Mouse (Mus musculus): Measurements from ENCODE around the gene Klk10. TPM values are rescaled to one million over a fixed set of nuclear protein-coding genes. Genes with fewer than 3 reads are reported as not detected.

The Klk10 gene
- polyA plus RNA-seq (2014; fragmentation: Nextera tagmentation; extraction: Ambion mirVana): not detected in 2 replicates

GRCm38 (mm10) chr7:43780746-43781145 lies at the start of gene Klk10:
Gene Klk10, plus strand, starts transcription at chr7:43781035.
- ATAC-seq (ENCODE audit: insufficient read depth, low FRiP score, low TSS enrichment) (no peak), DNase-seq (ENCODE audit: low spot score) (no peak)
- no peak within 1 kb of the TSS for H3K9ac ChIP-seq (ENCODE audit: low read length)
- H3K4me1 ChIP-seq (ENCODE audit: control insufficient read depth, insufficient read depth, low read length): no peaks in the 10 kb centered on the region
- H3K27me3 ChIP-seq (ENCODE audit: control insufficient read depth, insufficient read depth, low read length): no peaks in the 10 kb centered on the region
- H3K36me3 ChIP-seq (ENCODE audit: control insufficient read depth, insufficient read depth, low read length): no peaks in the 10 kb centered on the region
- H3K27ac ChIP-seq (ENCODE audit: low read depth, low read length): no peak within 1 kb of the TSS
- H3K4me3 ChIP-seq (ENCODE audit: low read depth, low read length): no peak within 1 kb of the TSS
- no peaks in the 10 kb centered on the region for H3K9me3 ChIP-seq (ENCODE audit: control insufficient read depth, low read length)
- 38% methylated on average over 5 of the region's 5 CpGs for WGBS
- H3K4me2 ChIP-seq (ENCODE audit: low read depth): no peak within 1 kb of the TSS

GRCm38 (mm10) chr7:43747788-43748187 lies 33.0 kb upstream of the Klk10 start:
- H3K36me3 ChIP-seq (ENCODE audit: control insufficient read depth, insufficient read depth, low read length): no peaks in the 10 kb centered on the region
- H3K4me2 ChIP-seq (ENCODE audit: low read depth): no peak overlapping the region
- no peak overlapping the region for H3K4me3 ChIP-seq (ENCODE audit: low read depth, low read length)
- no peak for DNase-seq (ENCODE audit: low spot score)
- no peak overlapping the region for H3K9ac ChIP-seq (ENCODE audit: low read length)
- no peaks in the 10 kb centered on the region for H3K9me3 ChIP-seq (ENCODE audit: control insufficient read depth, low read length)
- WGBS: 81% methylated on average over 1 of the region's 1 CpGs
- no peak for ATAC-seq (ENCODE audit: insufficient read depth, low FRiP score, low TSS enrichment)
- H3K4me1 ChIP-seq (ENCODE audit: control insufficient read depth, insufficient read depth, low read length): no peaks in the 10 kb centered on the region
- H3K27ac ChIP-seq (ENCODE audit: low read depth, low read length): no peak overlapping the region
- no peaks in the 10 kb centered on the region for H3K27me3 ChIP-seq (ENCODE audit: control insufficient read depth, insufficient read depth, low read length)

DNA sequence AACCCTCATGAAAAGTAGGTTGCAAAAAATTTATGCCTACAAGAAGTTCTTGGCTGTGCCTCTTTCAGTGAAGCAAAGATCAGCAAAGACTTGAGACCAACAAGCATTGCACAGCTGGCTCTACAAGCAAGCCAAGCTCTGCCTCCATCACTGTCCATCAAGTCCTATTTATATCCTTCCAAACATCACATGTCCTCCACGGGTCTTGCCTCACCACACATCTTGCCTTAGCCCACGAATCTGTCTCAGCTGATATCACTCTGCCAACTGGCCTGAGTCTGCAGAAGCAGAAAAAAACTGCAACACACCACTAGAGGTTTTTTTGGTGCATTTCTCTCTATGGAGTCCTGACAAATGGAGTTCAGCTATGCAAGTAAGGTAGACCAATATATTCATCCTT lies 28.0 kb upstream of the Klk10 start:
- WGBS: 67% methylated on average over 2 of the region's 2 CpGs
- DNase-seq (ENCODE audit: low spot score) (no peak), ATAC-seq (ENCODE audit: insufficient read depth, low FRiP score, low TSS enrichment) (no peak)
- Histone ChIP-seq H3K27me3 (ENCODE audit: control insufficient read depth, insufficient read depth, low read length) (no peaks in the 10 kb centered on the region), H3K9me3 (ENCODE audit: control insufficient read depth, low read length) (no peaks in the 10 kb centered on the region), H3K4me2 (ENCODE audit: low read depth) (no peak overlapping the region), H3K27ac (ENCODE audit: low read depth, low read length) (no peak overlapping the region), H3K4me1 (ENCODE audit: control insufficient read depth, insufficient read depth, low read length) (no peaks in the 10 kb centered on the region), H3K36me3 (ENCODE audit: control insufficient read depth, insufficient read depth, low read length) (no peaks in the 10 kb centered on the region), H3K9ac (ENCODE audit: low read length) (no peak overlapping the region), H3K4me3 (ENCODE audit: low read depth, low read length) (no peak overlapping the region)

- no peak overlapping the region for H3K4me3 ChIP-seq (ENCODE audit: low read depth, low read length)
- DNase-seq (ENCODE audit: low spot score) (no peak), ATAC-seq (ENCODE audit: insufficient read depth, low FRiP score, low TSS enrichment) (no peak)
- H3K9ac ChIP-seq (ENCODE audit: low read length): no peak overlapping the region
- no peaks in the 10 kb centered on the region for H3K27me3 ChIP-seq (ENCODE audit: control insufficient read depth, insufficient read depth, low read length)
- H3K27ac ChIP-seq (ENCODE audit: low read depth, low read length): no peak overlapping the region
- no peak overlapping the region for H3K4me2 ChIP-seq (ENCODE audit: low read depth)
- H3K4me1 ChIP-seq (ENCODE audit: control insufficient read depth, insufficient read depth, low read length): no peaks in the 10 kb centered on the region
- no peaks in the 10 kb centered on the region for H3K36me3 ChIP-seq (ENCODE audit: control insufficient read depth, insufficient read depth, low read length)
- H3K9me3 ChIP-seq (ENCODE audit: control insufficient read depth, low read length): no peaks in the 10 kb centered on the region
- WGBS: 55% methylated on average over 8 of the region's 8 CpGs
These were observed 14.4 kb upstream of the Klk10 start for GRCm38 (mm10) chr7:43766484-43766883.

DNA sequence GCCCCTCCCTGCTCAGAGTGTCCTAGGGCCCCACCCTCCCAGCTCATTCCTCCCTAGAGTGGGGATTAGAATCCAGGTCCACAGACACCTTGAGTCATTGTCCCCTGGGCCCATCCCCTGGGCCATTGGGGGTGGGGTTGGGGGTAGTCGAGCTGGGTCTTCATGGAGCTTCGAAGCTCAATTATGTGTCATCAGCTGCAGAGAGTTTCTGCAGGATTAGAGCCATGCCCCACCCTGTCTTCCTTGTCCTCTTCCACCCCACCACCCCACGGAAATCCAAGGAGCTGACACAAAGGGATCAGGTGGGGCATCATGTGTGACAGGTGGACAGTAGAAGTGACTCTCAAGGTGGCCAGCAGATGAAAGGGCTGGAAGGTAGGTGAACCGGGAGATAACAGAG lies 12.2 kb upstream of the Klk10 start, which contains the start of gene Klk12:
TSS of gene Klk12 (plus strand) at position 301 of the 400 bp plus-strand sequence.
- H3K4me3 ChIP-seq (ENCODE audit: low read depth, low read length): no peak within 1 kb of the TSS
- no peak within 1 kb of the TSS for H3K9ac ChIP-seq (ENCODE audit: low read length)
- no peak within 1 kb of the TSS for H3K27ac ChIP-seq (ENCODE audit: low read depth, low read length)
- H3K4me1 ChIP-seq (ENCODE audit: control insufficient read depth, insufficient read depth, low read length): no peaks in the 10 kb centered on the region
- H3K27me3 ChIP-seq (ENCODE audit: control insufficient read depth, insufficient read depth, low read length): no peaks in the 10 kb centered on the region
- 85% methylated on average over 4 of the region's 4 CpGs for WGBS
- H3K9me3 ChIP-seq (ENCODE audit: control insufficient read depth, low read length): no peaks in the 10 kb centered on the region
- no peak for DNase-seq (ENCODE audit: low spot score)
- no peak within 1 kb of the TSS for H3K4me2 ChIP-seq (ENCODE audit: low read depth)
- no peak for ATAC-seq (ENCODE audit: insufficient read depth, low FRiP score, low TSS enrichment)
- no peaks in the 10 kb centered on the region for H3K36me3 ChIP-seq (ENCODE audit: control insufficient read depth, insufficient read depth, low read length)

GRCm38 (mm10) chr7:43769636-43770035 lies 11.2 kb upstream of the Klk10 start:
- DNase-seq (ENCODE audit: low spot score) (no peak), ATAC-seq (ENCODE audit: insufficient read depth, low FRiP score, low TSS enrichment) (no peak)
- H3K4me2 ChIP-seq (ENCODE audit: low read depth): no peak overlapping the region
- no peaks in the 10 kb centered on the region for H3K9me3 ChIP-seq (ENCODE audit: control insufficient read depth, low read length)
- H3K36me3 ChIP-seq (ENCODE audit: control insufficient read depth, insufficient read depth, low read length): no peaks in the 10 kb centered on the region
- H3K27me3 ChIP-seq (ENCODE audit: control insufficient read depth, insufficient read depth, low read length): no peaks in the 10 kb centered on the region
- H3K4me3 ChIP-seq (ENCODE audit: low read depth, low read length): no peak overlapping the region
- no peaks in the 10 kb centered on the region for H3K4me1 ChIP-seq (ENCODE audit: control insufficient read depth, insufficient read depth, low read length)
- H3K9ac ChIP-seq (ENCODE audit: low read length): no peak overlapping the region
- 91% methylated on average over 8 of the region's 8 CpGs for WGBS
- H3K27ac ChIP-seq (ENCODE audit: low read depth, low read length): no peak overlapping the region

- no peak for DNase-seq (ENCODE audit: low spot score)
- H3K36me3 ChIP-seq (ENCODE audit: control insufficient read depth, insufficient read depth, low read length): no peaks in the 10 kb centered on the region
These were observed 10.1 kb upstream of the Klk10 start for GRCm38 (mm10) chr7:43770701-43771100.

DNA sequence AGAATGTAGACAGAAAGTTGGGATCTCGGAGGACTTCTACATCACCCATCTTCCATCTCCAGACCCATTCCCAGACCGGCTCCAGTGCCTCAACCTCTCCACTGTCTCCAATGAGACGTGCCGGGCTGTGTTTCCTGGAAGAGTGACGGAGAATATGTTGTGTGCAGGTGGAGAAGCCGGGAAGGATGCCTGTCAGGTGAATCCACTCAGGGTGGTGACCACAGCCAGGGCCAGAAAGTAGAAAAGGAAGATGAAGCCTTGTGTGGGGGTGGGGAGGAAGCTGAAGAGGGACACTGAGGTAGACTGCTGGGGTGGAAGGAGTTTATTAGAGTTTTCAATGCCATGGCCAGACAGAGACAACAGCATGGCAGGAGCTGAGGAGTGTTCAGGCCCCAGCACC lies 8.9 kb upstream of the Klk10 start:
- Histone ChIP-seq H3K4me1 (ENCODE audit: control insufficient read depth, insufficient read depth, low read length) (no peaks in the 10 kb centered on the region), H3K4me3 (ENCODE audit: low read depth, low read length) (no peak overlapping the region), H3K27me3 (ENCODE audit: control insufficient read depth, insufficient read depth, low read length) (no peaks in the 10 kb centered on the region), H3K9me3 (ENCODE audit: control insufficient read depth, low read length) (no peaks in the 10 kb centered on the region), H3K27ac (ENCODE audit: low read depth, low read length) (no peak overlapping the region), H3K4me2 (ENCODE audit: low read depth) (no peak overlapping the region), H3K36me3 (ENCODE audit: control insufficient read depth, insufficient read depth, low read length) (no peaks in the 10 kb centered on the region), H3K9ac (ENCODE audit: low read length) (no peak overlapping the region)
- ATAC-seq (ENCODE audit: insufficient read depth, low FRiP score, low TSS enrichment) (no peak), DNase-seq (ENCODE audit: low spot score) (no peak)
- 90% methylated on average over 6 of the region's 6 CpGs for WGBS

More at GRCm38 (mm10) chr7:43770701-43771100, 10.1 kb upstream of the Klk10 start:
- WGBS: 95% methylated on average over 10 of the region's 10 CpGs
- no peaks in the 10 kb centered on the region for H3K4me1 ChIP-seq (ENCODE audit: control insufficient read depth, insufficient read depth, low read length)
- no peaks in the 10 kb centered on the region for H3K9me3 ChIP-seq (ENCODE audit: control insufficient read depth, low read length)
- H3K4me3 ChIP-seq (ENCODE audit: low read depth, low read length): no peak overlapping the region
- ATAC-seq (ENCODE audit: insufficient read depth, low FRiP score, low TSS enrichment): no peak
- H3K27ac ChIP-seq (ENCODE audit: low read depth, low read length): no peak overlapping the region
- H3K27me3 ChIP-seq (ENCODE audit: control insufficient read depth, insufficient read depth, low read length): no peaks in the 10 kb centered on the region
- no peak overlapping the region for H3K9ac ChIP-seq (ENCODE audit: low read length)
- no peak overlapping the region for H3K4me2 ChIP-seq (ENCODE audit: low read depth)

DNA sequence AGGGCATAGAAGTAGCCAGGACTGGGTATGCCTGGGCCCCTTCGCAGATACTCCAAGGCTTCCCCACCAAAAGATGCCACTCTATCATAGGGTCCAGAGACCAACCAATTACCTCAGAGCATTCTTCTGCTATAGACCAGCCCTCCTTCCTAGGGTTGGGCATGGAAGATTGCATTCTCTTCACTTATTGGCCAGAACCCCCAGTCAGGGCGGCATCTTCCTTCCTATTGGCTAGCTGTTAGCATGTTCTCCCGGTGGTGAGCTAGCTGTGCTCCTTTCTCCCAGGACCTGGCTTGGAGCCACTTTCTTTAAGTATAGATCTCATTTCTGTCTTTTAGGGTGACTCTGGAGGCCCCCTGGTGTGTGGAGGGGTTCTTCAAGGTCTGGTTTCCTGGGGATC lies 7.9 kb upstream of the Klk10 start:
- H3K36me3 ChIP-seq (ENCODE audit: control insufficient read depth, insufficient read depth, low read length): no peaks in the 10 kb centered on the region
- DNase-seq (ENCODE audit: low spot score) (no peak), ATAC-seq (ENCODE audit: insufficient read depth, low FRiP score, low TSS enrichment) (no peak)
- no peaks in the 10 kb centered on the region for H3K27me3 ChIP-seq (ENCODE audit: control insufficient read depth, insufficient read depth, low read length)
- H3K27ac ChIP-seq (ENCODE audit: low read depth, low read length): no peak overlapping the region
- H3K4me1 ChIP-seq (ENCODE audit: control insufficient read depth, insufficient read depth, low read length): no peaks in the 10 kb centered on the region
- no peaks in the 10 kb centered on the region for H3K9me3 ChIP-seq (ENCODE audit: control insufficient read depth, low read length)
- WGBS: 67% methylated on average over 3 of the region's 3 CpGs
- no peak overlapping the region for H3K4me3 ChIP-seq (ENCODE audit: low read depth, low read length)
- H3K4me2 ChIP-seq (ENCODE audit: low read depth): no peak overlapping the region
- no peak overlapping the region for H3K9ac ChIP-seq (ENCODE audit: low read length)

Data from neural tube, embryonic 11.5 days (tissue).